Comparison of ENCODE assay signal across 8 mouse cellular contexts in genomic region chr13:109686116-109686876, GRCm38 (mm10).
DNase-seq lines count a peak whose midpoint lies in the region; ATAC-seq and TF ChIP-seq lines count a peak whose summit lies in the region.

No protein-coding gene starts in this region.

- no peaks in the 10 kb centered on the region for H3K27me3 ChIP-seq in hindbrain, embryonic 13.5 days

- H3K27ac ChIP-seq in gastrocnemius, adult 2 months = peak overlapping the region; percentile 86
- H3K27ac ChIP-seq in hindbrain, embryonic 13.5 days = no peak overlapping the region

- H3K4me2 ChIP-seq in hindbrain, embryonic 13.5 days = peak overlapping the region; percentile 63

- no peaks in the 10 kb centered on the region for H3K9me3 ChIP-seq in hindbrain, embryonic 13.5 days

- H3K9ac ChIP-seq in hindbrain, embryonic 13.5 days = peak overlapping the region; percentile 63

- no peak for TF ChIP-seq CTCF in gastrocnemius, adult 2 months (IDR thresholded peaks at IDR 0.05)

- ATAC-seq in hindbrain, embryonic 13.5 days (ENCODE audit: low FRiP score) = no peak
- peak; percentile 44 for ATAC-seq in megakaryocyte, adult 5-6 weeks (ENCODE audit: poor library complexity, severe bottlenecking)
- no peak for ATAC-seq in inflammation-experienced regulatory T-cells, adult 6 months

- no peak for DNase-seq in gastrocnemius, adult 2 months
- DNase-seq in gastrocnemius, postnatal 4 days (ENCODE audit: low spot score in 2 of 2) = no peak
- peak; percentile 62 for DNase-seq in c-Kit-negative CD71-positive TER-119-positive erythroid progenitor cells, embryonic 14.5 days (ENCODE audit: low read depth, low spot score)
- no peak for DNase-seq in layer of hippocampus, adult 8-10 months (ENCODE audit: low spot score in 2 of 2)
- no peak for DNase-seq in cerebellum, adult 18-20 months

- WGBS in hindbrain, embryonic 13.5 days = 24% methylated on average over 4 of the region's 4 CpGs

- intact Hi-C loops in gastrocnemius, adult 2 months (cut with DNase I) = loop anchor here (5.0 kb wide), 1 partner anchor 54 kb away; no protein-coding TSS in a partner anchor

- no peaks in the 10 kb centered on the region for H3K36me3 ChIP-seq in hindbrain, embryonic 13.5 days

- H3K4me1 ChIP-seq in hindbrain, embryonic 13.5 days (replicated peaks) = peaks cover 27% of the 10 kb centered on the region

- peak overlapping the region; percentile 87 for H3K4me3 ChIP-seq in gastrocnemius, adult 2 months
- H3K4me3 ChIP-seq in hindbrain, embryonic 13.5 days = peak overlapping the region; percentile 38
